Mouse (Mus musculus): ENCODE data around the gene Gm49661.

The Gm49661 gene

GRCm38 (mm10) chr8:84984294-84985048, 15.2 kb upstream of the Gm49661 start:
- DNase-seq (ENCODE audit: low spot score): no peak

DNA sequence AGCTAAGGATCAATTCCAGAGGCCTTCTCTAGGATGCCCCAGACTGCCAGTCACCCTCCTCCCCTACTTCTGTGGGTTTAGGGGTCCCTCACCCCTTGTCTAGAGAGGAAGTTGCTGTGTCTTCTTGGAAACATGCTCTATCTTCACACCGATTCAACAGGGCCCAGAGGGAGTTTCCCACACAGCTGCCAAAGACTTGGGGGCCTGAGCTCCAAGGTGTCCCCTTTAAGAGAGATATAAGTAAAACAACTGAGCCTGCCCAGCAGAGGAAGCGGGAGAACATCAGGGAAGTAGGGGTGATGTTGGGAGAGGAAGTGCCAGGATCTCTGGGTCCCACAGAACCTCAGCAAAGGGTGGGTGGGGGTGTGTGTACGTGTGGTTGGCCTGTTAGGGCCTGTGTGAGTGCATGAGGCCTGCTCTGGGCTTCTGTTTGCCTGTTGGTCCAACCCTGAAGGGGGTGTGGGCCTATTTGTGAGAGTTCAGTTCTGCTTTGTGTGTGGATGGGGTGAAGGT, 13.3 kb upstream of the Gm49661 start:
- DNase-seq (ENCODE audit: low spot score): peak; percentile 23

GRCm38 (mm10) chr8:84981644-84982498, 12.6 kb upstream of the Gm49661 start:
- no peak for DNase-seq (ENCODE audit: low spot score)

DNA sequence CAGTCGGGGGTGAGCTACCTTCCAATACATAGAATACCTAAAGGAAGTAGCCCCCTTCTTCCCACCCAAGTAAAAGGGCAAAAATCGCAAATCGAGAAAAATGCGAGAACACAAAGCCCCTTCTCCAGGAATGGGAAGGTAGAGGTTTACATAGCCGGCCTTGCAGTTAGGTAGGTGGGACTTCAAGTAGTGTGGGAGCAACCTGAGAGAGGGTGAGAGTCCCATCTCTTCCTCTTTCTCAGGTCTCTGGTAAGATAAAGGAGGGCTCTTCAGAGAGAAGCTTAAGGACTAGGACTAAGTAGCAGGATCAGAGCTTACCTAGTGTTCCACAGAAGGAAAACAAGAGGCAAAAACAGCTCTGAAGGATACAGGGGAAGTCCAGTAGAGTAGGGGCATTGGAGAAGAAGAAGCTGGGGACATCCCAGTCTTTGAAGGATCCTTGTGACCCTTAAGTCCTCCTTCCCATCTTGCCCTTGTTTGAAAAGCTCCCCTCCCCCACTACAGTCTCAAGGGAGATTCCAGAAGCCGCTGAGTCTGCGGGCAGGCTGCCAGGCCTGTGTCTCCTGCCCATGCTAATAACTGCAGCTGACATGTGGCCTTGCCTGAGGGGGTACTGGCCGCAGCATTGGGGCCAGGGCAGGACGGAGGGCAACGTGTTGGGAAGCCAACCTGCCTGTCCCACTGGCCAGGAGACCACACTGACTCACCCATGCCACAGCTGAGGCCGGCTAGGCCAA, 11.6 kb upstream of the Gm49661 start:
- peak; percentile 36 for DNase-seq (ENCODE audit: low spot score)

- DNase-seq (ENCODE audit: low spot score): peak; percentile 92
These were observed 10.6 kb upstream of the Gm49661 start for GRCm38 (mm10) chr8:84979599-84980421.

- DNase-seq (ENCODE audit: low spot score): peak; percentile 99
These were observed 9.2 kb upstream of the Gm49661 start, which contains the start of gene Junb for GRCm38 (mm10) chr8:84978248-84978940. TSS of gene Junb (minus strand) at chr8:84978718.

- peak; percentile 86 for DNase-seq (ENCODE audit: low spot score)
These were observed 8.4 kb upstream of the Gm49661 start for GRCm38 (mm10) chr8:84977435-84978247.

- no peak for DNase-seq (ENCODE audit: low spot score)
These were observed 7.7 kb upstream of the Gm49661 start for GRCm38 (mm10) chr8:84976763-84977434.

DNA sequence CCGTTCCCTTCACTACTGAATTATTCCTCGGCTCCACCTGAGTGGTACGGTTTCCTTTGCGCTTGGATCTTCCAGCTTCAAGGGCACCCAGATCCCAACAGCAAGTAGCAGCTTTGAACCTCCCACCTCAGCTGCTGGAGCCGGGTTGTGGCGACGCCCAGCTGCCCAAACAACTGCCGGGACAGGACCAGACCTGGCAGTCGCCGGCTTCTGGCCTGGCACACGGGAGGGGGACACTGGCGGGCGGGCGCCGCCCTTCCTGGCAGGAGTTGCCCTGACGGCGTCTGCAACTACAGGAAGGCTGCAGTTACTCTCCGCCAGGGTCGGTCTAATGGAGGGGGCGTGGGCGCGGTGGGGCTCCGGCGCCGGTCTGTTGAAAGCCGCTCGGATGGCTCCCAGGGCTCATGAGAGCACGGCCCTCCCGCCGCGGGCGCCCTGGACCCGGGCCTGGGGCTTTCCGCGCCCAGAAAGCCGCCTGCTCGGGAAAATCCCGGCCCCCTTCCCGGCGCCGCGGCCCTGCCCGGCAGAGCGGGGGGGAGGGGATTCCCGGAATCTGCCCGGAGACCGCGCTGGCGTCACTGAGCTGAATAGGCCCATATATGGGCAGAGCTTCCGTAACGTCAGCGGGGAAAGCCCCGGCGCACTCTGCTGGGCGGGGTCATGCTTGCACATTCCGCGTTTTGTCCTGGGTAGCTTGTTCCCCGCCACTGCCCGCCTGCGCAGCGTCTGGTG, 7.0 kb upstream of the Gm49661 start:
- peak; percentile 96 for DNase-seq (ENCODE audit: low spot score)

GRCm38 (mm10) chr8:84975434-84975833, 6.2 kb upstream of the Gm49661 start:
- peak; percentile 87 for DNase-seq (ENCODE audit: low spot score)

- peak; percentile 31 for DNase-seq (ENCODE audit: low spot score)
These were observed 5.4 kb upstream of the Gm49661 start for GRCm38 (mm10) chr8:84974543-84975142.

GRCm38 (mm10) chr8:84973803-84974542, 4.7 kb upstream of the Gm49661 start:
- DNase-seq (ENCODE audit: low spot score): peak; percentile 66

- no peak for DNase-seq (ENCODE audit: low spot score)
These were observed 3.8 kb upstream of the Gm49661 start for GRCm38 (mm10) chr8:84973079-84973478.

- no peak for DNase-seq (ENCODE audit: low spot score)
These were observed 1.7 kb upstream of the Gm49661 start for GRCm38 (mm10) chr8:84970913-84971312.

- no peak for DNase-seq (ENCODE audit: low spot score)
These were observed 1.0 kb upstream of the Gm49661 start for GRCm38 (mm10) chr8:84970135-84970790.

DNA sequence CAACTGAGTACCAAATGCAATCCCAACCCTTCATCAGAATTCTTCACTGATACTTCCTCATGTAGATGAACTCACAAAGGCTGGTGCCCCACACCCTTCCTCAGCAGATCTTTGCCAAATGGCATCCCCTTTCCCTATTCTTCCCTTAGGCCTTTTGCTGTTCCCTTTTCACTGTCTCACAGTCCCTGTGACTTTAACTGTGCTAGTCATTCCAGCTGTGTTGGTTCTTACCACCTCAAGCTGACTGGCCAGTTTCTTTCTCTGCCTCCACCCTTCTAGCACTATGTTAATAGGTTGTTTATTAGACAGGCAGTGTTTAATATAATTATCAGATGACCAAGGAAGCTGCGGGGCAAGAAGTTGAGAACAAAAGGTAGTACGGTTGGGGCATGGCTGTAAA, 583 bp downstream of the Gm49661 start:
- no peak for DNase-seq (ENCODE audit: low spot score)

All from T-cell, adult 2 months (primary cell).